Mouse (Mus musculus) lung, embryonic 14.5 days (tissue): ENCODE results near the gene Ccdc7a. TPM values are rescaled to one million over a fixed set of nuclear protein-coding genes. Genes with fewer than 3 reads are reported as not detected.
"Not testable (repeated sequence)": the region's sequence is repeated elsewhere in the genome, so short reads cannot be mapped to it uniquely, and the experiment has no call there.

ENCODE experiments used
- ATAC-seq: fragments of 200-750 bp; cut with Nextera tagmentation; 2 replicates; pipeline ENCODE4 v1.8.0; 2017; ENCODE audit warnings: mild to moderate bottlenecking, moderate TSS enrichment, moderate library complexity; ENCODE audit not compliant: insufficient read depth
- DNase-seq: peaks from one replicate; pipeline ENCODE4 v3.0.0-alpha.2; 2015
- H3K27ac ChIP-seq: fragments of 300-500 bp; sonication (generic); 2 replicates; pipeline ENCODE4 v1.5.1; 2014; ENCODE audit warnings: low read depth, mild to moderate bottlenecking, moderate library complexity
- H3K27me3 ChIP-seq: fragments of 300-500 bp; sonication (generic); 2 replicates; pipeline ENCODE4 v1.6.1; 2014; ENCODE audit warnings: low read length, control low read depth; ENCODE audit not compliant: insufficient read depth
- H3K36me3 ChIP-seq: fragments of 300-500 bp; sonication (generic); 2 replicates; pipeline ENCODE4 v1.6.1; 2014; ENCODE audit warnings: control low read depth; ENCODE audit not compliant: insufficient read depth
- H3K4me1 ChIP-seq: fragments of 300-500 bp; sonication (generic); 2 replicates; pipeline ENCODE4 v1.6.1; 2014; ENCODE audit warnings: antibody characterized with exemption, control low read depth; ENCODE audit not compliant: insufficient read depth
- H3K4me2 ChIP-seq: fragments of 300-500 bp; sonication (generic); 2 replicates; pipeline ENCODE4 v1.6.1; 2014; ENCODE audit warnings: mild to moderate bottlenecking
- H3K4me3 ChIP-seq: fragments of 300-500 bp; sonication (generic); 2 replicates; pipeline ENCODE4 v1.5.1; 2014; ENCODE audit warnings: low read depth, low read length
- H3K9ac ChIP-seq: fragments of 300-500 bp; sonication (generic); 2 replicates; pipeline ENCODE4 v1.6.1; 2014
- H3K9me3 ChIP-seq: fragments of 300-500 bp; sonication (generic); 2 replicates; pipeline ENCODE4 v1.6.1; 2016; ENCODE audit warnings: low read depth, low read length, control low read depth
- CTCF ChIP-seq: IDR thresholded peaks from 2 replicates; pipeline ENCODE4 v1.5.1; 2016; ENCODE audit warnings: antibody characterized with exemption, low read depth
- WGBS: fragments of 180-500 bp; shearing (Covaris S2); extraction: QIAGEN DNeasy Blood & Tissue Kit; methylation state at CpG from one replicate; pipeline ENCODE4 v1.1.7; 2014; 5-methylcytosine and 5-hydroxymethylcytosine counted together
- polyA plus RNA-seq: library from polyadenylated mRNA; unstranded; fragments of >200 nt; fragmentation: Nextera tagmentation; extraction: Ambion mirVana; gene quantifications from 2 replicates; pipeline ENCODE4 v1.2.1, GENCODE M21; 2014

The Ccdc7a gene
- not detected in 2 replicates for polyA plus RNA-seq

DNA sequence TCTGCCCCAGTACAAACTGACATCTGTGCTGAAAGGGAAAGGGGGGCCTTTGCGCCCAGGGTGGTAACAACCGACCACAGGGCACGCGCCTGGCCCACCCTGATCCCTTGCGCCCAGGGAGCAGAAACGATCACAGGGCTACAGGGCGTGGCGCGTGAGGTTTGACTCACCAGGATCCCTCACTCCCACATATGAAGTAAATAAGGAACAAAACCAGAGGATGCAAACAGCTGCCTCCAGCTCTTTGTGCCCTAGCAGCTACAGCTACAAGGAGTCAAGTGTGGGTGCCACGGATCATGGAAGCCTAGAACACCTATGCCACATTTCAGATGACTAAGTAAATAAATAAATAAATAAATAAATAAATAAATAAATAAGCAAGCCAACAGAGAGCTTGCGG, at the start of gene Ccdc7a:
TSS of gene Ccdc7a (minus strand) at position 101 of the 400 bp plus-strand sequence.
- not testable (repeated sequence) for H3K4me3 ChIP-seq, H3K27me3 ChIP-seq, H3K4me1 ChIP-seq, H3K4me2 ChIP-seq, DNase-seq, H3K9me3 ChIP-seq, ATAC-seq, H3K27ac ChIP-seq, H3K36me3 ChIP-seq, H3K9ac ChIP-seq
- 83% methylated on average over 2 of the region's 11 CpGs for WGBS

- H3K9me3 ChIP-seq, H3K36me3 ChIP-seq, DNase-seq, H3K4me1 ChIP-seq, H3K27ac ChIP-seq, ATAC-seq, H3K9ac ChIP-seq, H3K4me3 ChIP-seq, H3K27me3 ChIP-seq, H3K4me2 ChIP-seq: not testable (repeated sequence)
- WGBS: 73% methylated on average over 1 of the region's 10 CpGs
These were observed 1.5 kb upstream of the Ccdc7a start, which contains the start of gene Ccdc7b for GRCm38 (mm10) chr8:129066834-129067233. Ccdc7b (plus strand) TSS chr8:129067134.

DNA sequence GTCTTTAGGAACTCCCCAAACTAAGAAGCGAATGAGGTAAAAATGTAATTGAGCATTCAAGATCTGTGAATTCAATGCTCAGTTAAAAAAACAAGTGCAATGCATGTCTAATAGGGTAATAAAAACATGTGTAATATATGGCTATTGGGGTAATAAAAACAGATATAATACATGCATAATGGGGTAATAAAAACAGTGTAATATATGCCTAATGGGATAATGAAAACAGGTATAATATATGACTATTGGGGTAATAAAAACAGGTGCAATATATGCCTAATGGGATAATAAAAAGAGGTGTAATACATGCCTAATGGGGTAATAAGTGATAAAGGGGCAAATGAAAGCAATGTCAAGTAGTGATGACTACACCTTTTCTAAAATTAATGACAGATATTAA, 73.9 kb downstream of the Ccdc7a start:
- no peaks in the 10 kb centered on the region for H3K27me3 ChIP-seq
- no peak for ATAC-seq
- no peak overlapping the region for H3K9ac ChIP-seq
- DNase-seq: no peak
- no peak overlapping the region for H3K27ac ChIP-seq
- 83% methylated on average over 1 of the region's 1 CpGs for WGBS
- H3K9me3 ChIP-seq: no peaks in the 10 kb centered on the region
- no peaks in the 10 kb centered on the region for H3K4me1 ChIP-seq
- no peak overlapping the region for H3K4me2 ChIP-seq
- H3K36me3 ChIP-seq: no peaks in the 10 kb centered on the region
- no peak for TF ChIP-seq CTCF
- no peak overlapping the region for H3K4me3 ChIP-seq

DNA sequence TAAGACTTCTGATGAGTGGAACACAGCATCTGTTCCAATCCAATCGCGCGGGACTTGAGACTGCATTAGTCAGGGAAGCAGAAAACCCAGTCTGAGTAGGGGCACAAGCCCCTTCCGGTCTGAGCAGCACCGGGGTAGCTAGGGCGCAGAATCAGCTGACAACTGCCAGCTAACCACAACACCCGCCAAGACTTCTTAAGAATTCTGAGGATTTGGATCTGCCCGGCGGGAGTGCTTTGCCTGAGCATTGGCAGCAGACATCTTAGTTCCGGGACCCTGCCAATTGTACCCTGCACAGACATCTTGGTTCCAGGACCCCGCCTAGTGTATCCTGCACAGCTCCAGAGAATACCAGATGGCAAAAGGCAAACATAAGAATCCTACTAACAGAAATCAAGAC, 116.4 kb downstream of the Ccdc7a start:
- not testable (repeated sequence) for H3K9ac ChIP-seq, H3K9me3 ChIP-seq, H3K4me3 ChIP-seq, DNase-seq, H3K4me1 ChIP-seq, ATAC-seq, H3K27me3 ChIP-seq, H3K27ac ChIP-seq, H3K4me2 ChIP-seq, H3K36me3 ChIP-seq
- 73% methylated on average over 11 of the region's 11 CpGs for WGBS

DNA sequence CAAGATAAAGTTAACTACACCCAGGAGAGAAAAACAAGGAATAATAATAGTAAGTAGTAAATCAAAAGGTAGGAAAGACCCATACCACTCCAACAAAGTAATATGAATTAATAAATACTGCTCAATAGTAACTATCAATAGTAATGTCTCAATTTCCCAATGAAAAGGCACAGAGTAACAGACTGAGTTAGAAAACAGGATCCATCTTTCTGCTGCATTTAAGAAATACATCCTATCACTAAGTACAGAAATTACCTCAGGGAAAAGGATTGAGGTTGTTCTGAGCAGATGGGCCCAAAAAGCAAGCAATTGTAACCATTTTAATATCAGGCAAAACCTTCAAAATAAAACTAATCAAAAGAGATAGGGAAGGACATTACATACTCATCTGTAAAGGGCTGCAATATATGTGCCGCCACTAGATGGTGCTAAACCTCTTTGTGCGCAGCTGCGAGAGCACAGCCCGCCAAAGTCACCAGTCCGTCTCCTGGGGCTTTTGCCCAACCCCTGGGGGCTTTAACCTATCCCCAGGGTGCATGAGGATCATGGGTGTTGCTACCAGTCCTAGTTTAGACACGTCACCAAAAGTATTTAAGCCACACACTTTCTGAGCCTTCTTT, 124.2 kb downstream of the Ccdc7a start:
- H3K4me2 ChIP-seq, H3K27me3 ChIP-seq, H3K4me1 ChIP-seq, H3K36me3 ChIP-seq, H3K9me3 ChIP-seq, H3K27ac ChIP-seq, H3K9ac ChIP-seq, H3K4me3 ChIP-seq, DNase-seq: not testable (repeated sequence)
- WGBS: 0% methylated on average over 6 of the region's 6 CpGs
- TF ChIP-seq CTCF: peak; percentile 60
- peak; percentile 66; the same call in 1 of the 2 replicates for ATAC-seq

GRCm38 (mm10) chr8:128933446-128933845, 131.9 kb downstream of the Ccdc7a start:
- Histone ChIP-seq H3K4me2 (no peak overlapping the region), H3K4me1 (no peaks in the 10 kb centered on the region)
- no peak for TF ChIP-seq CTCF

GRCm38 (mm10) chr8:128882719-128883118, 182.6 kb downstream of the Ccdc7a start:
- no peak overlapping the region for H3K4me2 ChIP-seq
- no peak for DNase-seq
- no peaks in the 10 kb centered on the region for H3K27me3 ChIP-seq
- no peaks in the 10 kb centered on the region for H3K9me3 ChIP-seq
- no peak overlapping the region for H3K4me3 ChIP-seq
- TF ChIP-seq CTCF: no peak
- H3K4me1 ChIP-seq: no peaks in the 10 kb centered on the region
- ATAC-seq: no peak
- H3K9ac ChIP-seq: no peak overlapping the region
- WGBS: 36% methylated on average over 3 of the region's 3 CpGs
- H3K27ac ChIP-seq: no peak overlapping the region
- no peaks in the 10 kb centered on the region for H3K36me3 ChIP-seq

More at GRCm38 (mm10) chr8:128933446-128933845, 131.9 kb downstream of the Ccdc7a start:
- no peak overlapping the region for H3K9ac ChIP-seq
- H3K27ac ChIP-seq: no peak overlapping the region
- H3K4me3 ChIP-seq: no peak overlapping the region
- H3K27me3 ChIP-seq: no peaks in the 10 kb centered on the region
- DNase-seq (no peak), ATAC-seq (no peak)
- 64% methylated on average over 4 of the region's 4 CpGs for WGBS
- no peaks in the 10 kb centered on the region for H3K9me3 ChIP-seq
- H3K36me3 ChIP-seq: no peaks in the 10 kb centered on the region
